Mouse (Mus musculus) ES-Bruce4 (cell line): Measurements from ENCODE around the gene Art3.
"Not testable (repeated sequence)": the region's sequence is repeated elsewhere in the genome, so short reads cannot be mapped to it uniquely, and the experiment has no call there.

Source experiments
- CTCF ChIP-seq: IDR thresholded peaks from one replicate; pipeline ENCODE4 v1.8.1; 2011; ENCODE audit warnings: low read depth, low read length
- POLR2A ChIP-seq: IDR thresholded peaks from one replicate; pipeline ENCODE4 v1.8.1; 2011; ENCODE audit warnings: low read length; ENCODE audit not compliant: insufficient read depth

DNA sequence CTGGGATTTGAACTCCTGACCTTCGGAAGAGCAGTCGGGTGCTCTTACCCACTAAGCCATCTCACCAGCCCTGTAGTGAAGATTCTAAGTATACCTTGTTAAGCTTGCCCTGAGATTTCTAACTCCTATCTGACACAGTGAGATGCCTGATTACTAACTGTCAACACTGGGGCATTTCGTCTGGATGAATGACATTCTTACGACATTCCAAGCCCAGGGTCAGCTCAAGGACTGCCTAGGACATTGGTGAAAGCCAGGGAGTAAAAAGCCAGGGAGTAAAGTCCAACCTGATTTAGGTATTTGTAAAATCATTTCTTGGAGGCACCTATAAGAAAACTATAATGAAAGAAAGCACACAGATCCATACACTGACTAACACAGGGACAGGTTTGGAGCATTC, 21.1 kb downstream of the Art3 start:
- TF ChIP-seq CTCF, POLR2A: not testable (repeated sequence)
